Mouse (Mus musculus) neural tube, embryonic 13.5 days (tissue): ENCODE measurements at regions not wholly inside any gene's neighbourhood (a gene's known extent, or its start where the extent isn't known, plus 50 kb on each side); places are given as distances from the start of the nearest gene placed in this dataset.
A peak's percentile ranks its signal among the peaks of the same experiment; 100 is the strongest.
"Not testable (repeated sequence)": the region's sequence is repeated elsewhere in the genome, so short reads cannot be mapped to it uniquely, and the experiment has no call there.

Source experiments
- ATAC-seq: fragments of 200-750 bp; cut with Nextera tagmentation; 2 replicates; pipeline ENCODE4 v1.8.0; 2017; ENCODE audit warnings: low read depth, mild to moderate bottlenecking, moderate TSS enrichment, moderate library complexity
- H3K27ac ChIP-seq: fragments of 300-500 bp; sonication (generic); replicated peaks from 2 replicates; pipeline ENCODE4 v1.5.1; 2015; ENCODE audit warnings: moderate library complexity, mild to moderate bottlenecking, inconsistent platforms
- H3K27me3 ChIP-seq: fragments of 300-500 bp; sonication (generic); 2 replicates; pipeline ENCODE4 v1.6.1; 2015; ENCODE audit warnings: mild to moderate bottlenecking, inconsistent platforms
- H3K36me3 ChIP-seq: fragments of 300-500 bp; sonication (generic); 2 replicates; pipeline ENCODE4 v1.6.1; 2015; ENCODE audit warnings: mild to moderate bottlenecking, inconsistent platforms
- H3K4me1 ChIP-seq: fragments of 300-500 bp; sonication (generic); replicated peaks from 2 replicates; pipeline ENCODE4 v1.6.1; 2015; ENCODE audit warnings: inconsistent platforms
- H3K4me2 ChIP-seq: fragments of 300-500 bp; sonication (generic); 2 replicates; pipeline ENCODE4 v1.6.1; 2015; ENCODE audit warnings: inconsistent platforms, mild to moderate bottlenecking, moderate library complexity
- H3K4me3 ChIP-seq: fragments of 300-500 bp; sonication (generic); 2 replicates; pipeline ENCODE4 v1.5.1; 2015; ENCODE audit warnings: mild to moderate bottlenecking, inconsistent platforms
- H3K9ac ChIP-seq: fragments of 300-500 bp; sonication (generic); 2 replicates; pipeline ENCODE4 v1.6.1; 2015; ENCODE audit warnings: moderate library complexity, mild to moderate bottlenecking, inconsistent platforms
- H3K9me3 ChIP-seq: fragments of 300-500 bp; sonication (generic); 2 replicates; pipeline ENCODE4 v1.6.1; 2016; ENCODE audit warnings: inconsistent platforms
- WGBS: fragments of 180-500 bp; shearing (Covaris S2); methylation state at CpG from one replicate; pipeline ENCODE4 v1.1.7; 2015; 5-methylcytosine and 5-hydroxymethylcytosine counted together

DNA sequence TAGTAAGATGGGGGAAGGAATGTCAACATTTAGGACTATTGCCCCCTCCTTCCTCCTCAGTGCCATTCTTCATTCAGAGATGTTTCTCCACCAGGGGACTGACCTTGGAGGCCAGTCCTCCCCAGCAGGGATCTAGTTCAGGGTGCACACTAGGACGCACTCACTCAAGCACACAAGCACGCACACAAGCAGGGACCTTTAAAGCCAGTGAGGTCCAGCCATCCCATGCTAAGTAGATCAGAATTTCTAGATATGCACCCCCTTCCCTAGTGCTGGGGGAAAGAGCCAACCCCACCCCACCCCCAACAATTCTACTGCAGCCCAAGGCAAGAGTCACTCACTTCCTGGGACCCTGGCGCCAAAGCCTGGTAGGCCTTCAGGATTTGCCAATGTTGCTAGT lies 100.8 kb downstream of the Gm15319 start:
- not testable (repeated sequence) for H3K4me3 ChIP-seq, H3K4me2 ChIP-seq, H3K36me3 ChIP-seq, H3K4me1 ChIP-seq, H3K27ac ChIP-seq, H3K9ac ChIP-seq, H3K9me3 ChIP-seq, H3K27me3 ChIP-seq
- WGBS, result 84% methylated on average over 3 of the region's 3 CpGs
- ATAC-seq, result peak; percentile 72; the same call in 1 of the 2 replicates

DNA sequence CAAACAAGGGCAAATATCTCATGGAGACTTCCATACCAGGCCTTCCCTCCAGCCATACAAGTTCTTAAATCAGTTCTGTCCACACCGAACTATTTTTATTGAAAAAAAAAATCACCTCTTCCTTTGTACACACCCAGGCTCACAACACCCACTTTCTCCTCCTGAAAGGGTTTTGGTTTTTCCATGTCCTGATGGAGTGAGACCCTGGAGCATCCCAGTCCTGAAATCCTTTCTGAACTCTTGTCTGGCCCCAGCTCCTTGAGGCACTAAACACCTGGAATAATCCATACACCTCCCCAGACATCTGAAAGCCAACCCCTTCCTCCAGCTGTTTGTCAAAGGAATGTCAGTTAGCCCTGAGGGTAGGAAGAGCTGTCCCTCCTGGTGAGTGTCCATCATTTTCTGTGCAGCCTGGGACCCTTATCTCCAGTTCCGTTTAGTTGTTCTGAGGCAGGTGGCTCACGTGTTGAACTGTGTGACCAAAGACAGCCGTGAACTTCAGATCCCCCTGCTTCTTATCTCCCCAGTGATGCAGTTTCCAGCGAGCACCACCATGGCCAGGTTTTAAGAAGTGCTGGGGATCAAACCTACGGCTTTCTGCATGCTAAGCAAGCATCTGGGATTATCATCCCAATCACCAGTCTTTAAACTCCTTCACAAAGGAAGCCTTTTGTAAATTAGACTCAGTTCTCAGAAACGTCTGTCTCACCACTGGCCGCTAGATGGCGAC lies 101.4 kb downstream of the Gm15319 start:
- H3K9me3 ChIP-seq, H3K27me3 ChIP-seq, H3K4me3 ChIP-seq, H3K4me2 ChIP-seq, H3K27ac ChIP-seq, H3K36me3 ChIP-seq, H3K9ac ChIP-seq, H3K4me1 ChIP-seq: not testable (repeated sequence)
- 45% methylated on average over 8 of the region's 9 CpGs for WGBS
- ATAC-seq, result peak; percentile 56; the same call in 1 of the 2 replicates

DNA sequence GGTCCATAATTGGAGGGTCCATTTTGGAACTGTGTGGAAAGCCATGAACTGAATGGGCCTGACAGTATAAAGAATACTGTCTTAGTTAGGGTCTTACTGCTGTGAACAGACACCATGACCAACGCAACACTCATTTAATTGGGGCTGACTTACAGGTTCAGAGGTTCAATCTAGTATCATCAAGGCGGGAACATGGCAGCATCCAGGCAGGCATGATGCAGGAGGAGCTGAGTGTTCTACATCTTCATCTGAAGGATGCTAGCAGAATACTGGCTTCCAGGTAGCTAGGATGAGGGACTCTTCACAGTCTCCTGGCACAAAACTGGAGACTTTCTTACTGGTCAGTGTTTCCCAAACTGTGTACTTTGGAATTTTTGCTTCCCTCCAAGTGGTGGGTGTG lies 102.0 kb downstream of the Gm15319 start:
- not testable (repeated sequence) for H3K4me3 ChIP-seq, H3K36me3 ChIP-seq, ATAC-seq, H3K9ac ChIP-seq, H3K4me1 ChIP-seq, H3K9me3 ChIP-seq, H3K4me2 ChIP-seq, H3K27me3 ChIP-seq, H3K27ac ChIP-seq
- 93% methylated on average over 2 of the region's 2 CpGs for WGBS

DNA sequence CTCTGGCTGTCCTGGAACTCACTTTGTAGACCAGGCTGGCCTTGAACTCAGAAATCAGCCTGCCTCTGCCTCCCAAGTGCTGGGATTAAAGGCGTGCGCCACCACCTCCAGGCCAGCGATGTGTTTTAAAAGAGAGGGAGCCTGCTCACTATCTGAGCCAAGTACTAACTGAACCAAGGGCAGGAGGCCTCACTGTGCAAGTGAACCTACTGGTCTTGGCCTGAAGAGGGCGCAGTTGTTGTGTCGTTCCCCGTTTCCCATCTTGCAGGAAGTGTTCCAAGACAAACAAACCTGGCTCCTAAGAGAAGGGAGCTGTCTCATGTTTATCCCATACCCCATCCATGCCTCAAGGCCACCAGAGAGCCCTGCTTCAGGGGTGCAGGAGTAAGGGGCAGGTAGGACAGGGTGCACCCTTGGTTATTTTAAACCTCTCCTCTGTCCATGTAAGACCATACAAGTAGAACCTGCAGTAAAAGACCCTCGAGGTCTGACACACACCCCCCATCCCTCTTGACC lies 102.8 kb downstream of the Gm15319 start:
- WGBS, result 59% methylated on average over 6 of the region's 7 CpGs
- H3K27ac ChIP-seq, H3K4me3 ChIP-seq: not testable (repeated sequence)

DNA sequence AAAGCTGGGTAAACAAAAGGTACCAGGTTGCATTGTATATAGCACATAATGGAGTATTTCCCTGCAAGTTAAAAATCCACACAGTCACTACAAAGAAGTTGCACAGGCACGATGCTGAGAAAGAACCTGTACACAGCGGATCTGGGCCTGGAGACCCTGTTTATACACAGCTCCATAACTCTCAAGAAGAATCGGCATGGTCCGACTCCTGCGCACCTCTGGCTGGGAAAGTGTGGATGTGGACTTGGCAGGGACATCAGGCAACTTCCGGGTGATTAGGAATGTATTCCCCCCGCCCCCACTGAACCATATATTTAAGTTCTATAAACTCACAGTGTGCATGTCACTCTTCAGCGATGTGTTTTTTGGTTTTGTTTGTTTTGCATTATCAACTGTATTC lies 103.3 kb downstream of the Gm15319 start:
- WGBS, result 89% methylated on average over 8 of the region's 8 CpGs
- H3K36me3 ChIP-seq, H3K9me3 ChIP-seq, H3K27me3 ChIP-seq, H3K4me1 ChIP-seq, H3K4me3 ChIP-seq, H3K27ac ChIP-seq, H3K4me2 ChIP-seq, H3K9ac ChIP-seq, ATAC-seq: not testable (repeated sequence)

More for the DNA sequence above, 102.8 kb downstream of the Gm15319 start:
- not testable (repeated sequence) for H3K9ac ChIP-seq, H3K9me3 ChIP-seq, H3K4me2 ChIP-seq, H3K27me3 ChIP-seq, H3K4me1 ChIP-seq, ATAC-seq, H3K36me3 ChIP-seq
